Mouse (Mus musculus) cerebellum, adult 2 months (tissue): ENCODE measurements at regions not wholly inside any gene's neighbourhood (a gene's known extent, or its start where the extent isn't known, plus 50 kb on each side); places are given as distances from the start of the nearest gene placed in this dataset.

Experiments
- CTCF ChIP-seq: fragments of 200-500 bp; IDR thresholded peaks from 2 replicates; pipeline ENCODE4 v1.5.1; 2011; ENCODE audit warnings: low read depth, mild to moderate bottlenecking, control low read depth, low read length, moderate library complexity, borderline replicate concordance; ENCODE audit not compliant: insufficient read depth
- POLR2A ChIP-seq: fragments of 200-500 bp; IDR thresholded peaks from 2 replicates; pipeline ENCODE4 v1.6.1; 2011; ENCODE audit warnings: low read length, control low read depth, borderline replicate concordance; ENCODE audit not compliant: insufficient read depth

DNA sequence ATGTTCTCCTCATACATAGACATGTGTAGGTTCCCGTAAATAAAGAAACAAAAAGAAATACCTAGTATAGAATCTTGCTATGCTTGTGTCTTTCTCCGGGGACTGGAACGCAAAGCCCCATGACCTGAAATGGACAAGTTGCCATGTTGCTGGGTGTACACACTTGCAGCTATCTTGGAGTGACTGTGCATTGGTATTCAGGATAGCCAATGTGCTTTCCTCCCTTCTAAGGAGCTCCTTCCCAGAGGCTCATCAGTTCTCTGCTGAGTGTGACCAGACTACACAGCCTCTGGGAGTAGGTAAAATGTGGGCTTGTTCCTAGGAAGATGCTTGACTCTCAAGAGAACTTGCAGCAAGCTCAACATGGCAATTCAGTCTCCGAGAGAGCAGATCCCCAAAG, 220.3 kb downstream of the Enc1 start:
- TF ChIP-seq CTCF (no peak), POLR2A (no peak)
